Mouse (Mus musculus) adrenal gland, adult 8-10 months (tissue): ENCODE measurements around the gene Prmt1. TPM values are rescaled to one million over a fixed set of nuclear protein-coding genes. Genes with fewer than 3 reads are reported as not detected.

Source experiments
- DNase-seq: peaks from one replicate; pipeline ENCODE4 v3.0.0; 2022
- total RNA-seq, 4 experiments: library from RNA; stranded (reverse); gene quantifications; 2 replicates each; pipeline ENCODE4 v1.2.4; 2022

Prmt1 gene
- total RNA-seq, 4 experiments from 2014 or later, result 221 to 296 (median 243) TPM

DNA sequence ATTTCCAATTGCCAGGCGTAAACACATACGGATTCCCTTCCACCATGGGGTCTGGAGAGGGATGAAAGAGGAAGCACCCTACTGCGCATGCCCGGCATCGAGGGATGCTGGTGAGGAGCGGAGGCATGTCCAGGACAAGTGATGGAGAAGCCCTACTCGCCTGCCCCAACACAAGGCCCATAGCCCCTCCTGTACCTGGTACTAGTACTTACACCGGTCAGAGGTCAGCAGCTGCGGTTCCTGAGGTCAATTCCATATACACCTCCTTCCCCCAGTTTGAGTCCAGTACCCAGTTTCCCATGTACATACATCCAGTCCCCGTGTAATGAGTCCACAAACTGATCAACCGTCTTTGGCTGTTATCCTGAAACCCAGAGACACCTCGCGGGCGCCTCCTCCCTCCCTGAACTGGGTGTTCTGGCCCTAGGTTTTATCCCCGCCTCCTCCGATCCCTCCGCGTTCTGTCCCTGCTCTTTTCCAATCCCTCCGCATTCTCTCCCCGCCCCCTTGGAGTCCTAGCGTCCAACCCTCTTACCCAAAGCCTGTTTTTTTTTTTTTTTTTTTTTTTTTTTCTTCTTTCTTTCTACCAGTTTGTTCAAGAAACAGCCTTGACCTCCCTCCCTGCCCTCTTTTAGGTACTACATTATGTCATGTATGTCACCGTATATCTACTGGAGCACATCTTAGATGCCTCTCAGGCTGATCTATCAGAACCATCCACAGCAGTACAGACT, 11.8 kb downstream of the Prmt1 start, which contains the start of gene Cpt1c:
Cpt1c (minus strand) TSS at position 469 of the 734 bp plus-strand sequence.
- DNase-seq, result peak; percentile 76

DNA sequence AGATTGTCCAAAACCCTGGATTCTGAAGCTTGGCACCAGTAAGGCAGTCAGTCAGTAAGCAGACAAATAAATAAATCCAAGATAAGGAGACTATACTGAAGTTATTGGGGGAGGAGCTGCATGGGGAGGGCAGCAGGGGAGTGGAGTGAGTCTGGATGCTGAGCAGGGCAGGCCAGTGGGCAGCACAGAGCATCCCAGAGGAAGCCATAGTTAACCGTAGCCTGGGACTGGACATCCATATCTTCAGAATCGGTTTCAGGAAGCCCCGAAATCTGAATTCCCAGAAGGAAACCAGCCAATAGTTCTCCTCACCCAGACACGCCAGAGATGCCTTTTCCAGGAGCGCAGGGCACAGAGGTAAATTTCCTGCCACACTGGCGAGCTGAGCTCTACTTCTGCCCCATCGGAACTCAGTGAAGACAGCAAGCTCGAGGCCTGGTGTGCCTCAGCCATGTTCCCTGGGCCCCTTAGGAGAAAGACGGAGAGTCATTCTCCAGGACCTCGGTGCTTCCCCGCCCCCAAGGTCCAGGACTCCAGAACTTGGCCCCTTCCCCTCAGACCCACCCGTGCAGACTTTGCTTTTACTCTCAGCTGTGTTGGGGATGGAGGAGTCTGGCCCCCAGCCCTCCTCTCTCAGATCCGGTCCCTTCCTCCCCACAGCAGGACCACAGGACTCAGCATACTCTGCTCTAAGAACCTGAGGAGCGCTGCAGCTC, 12.8 kb downstream of the Prmt1 start:
- no peak for DNase-seq

DNA sequence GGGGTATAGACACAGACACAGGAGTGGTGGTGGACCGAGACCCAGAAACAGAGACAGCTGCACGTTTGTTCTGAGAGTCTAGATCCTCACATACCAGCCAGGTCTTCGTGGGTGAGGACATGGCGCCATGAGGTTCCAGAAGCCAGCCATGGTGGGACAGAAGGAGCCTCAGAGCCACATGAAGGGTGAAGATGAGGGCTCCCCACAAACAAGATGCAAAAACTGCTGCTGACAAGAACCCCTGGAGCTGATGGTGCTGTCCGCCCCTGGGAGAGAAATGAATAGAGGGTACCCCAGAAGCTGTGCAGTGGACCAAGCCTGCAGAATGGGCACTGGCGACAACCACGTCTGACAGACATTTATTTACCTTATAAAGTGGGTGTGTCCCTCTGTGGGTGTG, 15.2 kb downstream of the Prmt1 start:
- DNase-seq, result no peak

GRCm38 (mm10) chr7:44970231-44970691, 16.1 kb downstream of the Prmt1 start:
- DNase-seq, result peak; percentile 82

DNA sequence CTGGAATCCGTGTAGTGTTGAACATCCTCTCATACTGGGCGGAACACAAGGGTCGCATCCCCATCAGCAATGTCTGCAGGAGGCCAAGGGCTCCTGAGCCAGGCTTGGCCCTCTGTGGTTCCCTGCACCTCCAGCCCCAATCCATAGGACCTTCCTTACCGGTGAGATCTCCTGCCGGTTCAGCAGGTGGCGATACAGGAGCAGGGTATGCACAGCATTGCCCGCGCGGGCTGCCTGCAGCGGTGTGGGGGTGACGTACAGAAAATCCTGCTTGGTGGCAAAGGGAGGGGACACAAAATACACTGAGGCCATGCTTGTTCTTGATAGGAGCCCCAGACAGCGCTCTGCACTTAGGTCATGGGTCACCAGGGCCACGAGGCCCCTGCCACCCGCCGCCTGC, 19.7 kb downstream of the Prmt1 start:
- no peak for DNase-seq

GRCm38 (mm10) chr7:44965975-44966374, 20.4 kb downstream of the Prmt1 start:
- no peak for DNase-seq

DNA sequence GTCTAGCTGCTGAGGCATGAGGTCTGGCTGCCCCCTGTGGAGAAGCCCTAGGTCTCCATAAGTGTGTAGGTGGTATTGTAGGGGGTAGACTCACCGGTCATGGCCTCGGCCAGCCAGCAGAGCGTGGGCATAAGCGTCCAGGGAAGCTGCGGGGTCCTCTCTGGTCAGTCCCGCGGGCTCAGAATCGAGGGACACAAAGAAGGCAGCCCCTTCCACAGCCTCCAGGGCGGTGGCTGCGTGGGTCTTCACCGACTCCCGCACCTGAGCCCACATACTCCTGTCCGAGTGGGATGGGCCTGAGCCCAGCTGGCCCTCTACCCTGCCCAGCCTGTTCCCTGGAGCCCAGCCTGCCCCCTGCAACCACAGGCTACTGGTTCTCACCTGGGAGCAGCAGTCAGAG, 21.4 kb downstream of the Prmt1 start:
- DNase-seq, result no peak

GRCm38 (mm10) chr7:44962831-44963230, 23.5 kb downstream of the Prmt1 start:
- no peak for DNase-seq

DNA sequence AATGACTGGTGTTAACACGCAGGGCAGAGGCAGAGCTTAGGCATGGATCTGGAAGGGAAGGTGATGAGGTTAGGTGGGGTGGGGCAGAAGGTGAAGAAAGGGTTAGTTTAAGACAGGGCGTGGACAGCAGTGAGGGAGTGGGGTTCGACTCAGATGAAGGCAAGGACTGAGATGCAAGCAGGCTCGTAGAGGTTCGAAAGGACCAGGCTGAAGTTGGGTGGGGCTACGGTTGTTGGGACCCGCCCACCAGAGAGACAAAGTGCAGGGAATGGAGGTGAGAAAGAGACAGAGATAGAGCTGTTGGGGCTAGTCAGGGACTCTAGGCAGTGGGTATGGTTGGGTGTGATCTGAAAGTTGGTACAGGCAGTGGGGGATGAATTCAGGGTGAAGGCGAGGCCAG, 24.0 kb downstream of the Prmt1 start:
- no peak for DNase-seq

DNA sequence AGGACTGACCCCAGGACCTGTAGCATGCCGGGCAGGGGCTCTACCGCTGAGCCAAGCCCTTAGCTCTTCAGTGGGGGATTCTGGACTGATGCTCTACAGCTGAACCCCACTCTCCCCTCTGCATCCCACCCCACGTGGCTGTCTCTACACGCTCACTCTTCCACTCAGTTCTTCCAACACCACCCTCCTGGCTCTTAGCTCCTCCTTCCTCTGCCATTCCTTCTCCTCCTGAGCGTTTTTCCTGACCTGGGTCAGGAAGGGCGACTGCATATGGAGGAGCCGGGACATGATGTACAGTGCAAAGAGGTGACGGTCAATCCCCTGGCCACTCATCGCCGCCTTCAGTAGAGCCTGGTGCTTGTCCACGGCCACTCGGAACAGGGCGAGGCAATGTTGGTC, 25.9 kb downstream of the Prmt1 start:
- DNase-seq, result no peak

DNA sequence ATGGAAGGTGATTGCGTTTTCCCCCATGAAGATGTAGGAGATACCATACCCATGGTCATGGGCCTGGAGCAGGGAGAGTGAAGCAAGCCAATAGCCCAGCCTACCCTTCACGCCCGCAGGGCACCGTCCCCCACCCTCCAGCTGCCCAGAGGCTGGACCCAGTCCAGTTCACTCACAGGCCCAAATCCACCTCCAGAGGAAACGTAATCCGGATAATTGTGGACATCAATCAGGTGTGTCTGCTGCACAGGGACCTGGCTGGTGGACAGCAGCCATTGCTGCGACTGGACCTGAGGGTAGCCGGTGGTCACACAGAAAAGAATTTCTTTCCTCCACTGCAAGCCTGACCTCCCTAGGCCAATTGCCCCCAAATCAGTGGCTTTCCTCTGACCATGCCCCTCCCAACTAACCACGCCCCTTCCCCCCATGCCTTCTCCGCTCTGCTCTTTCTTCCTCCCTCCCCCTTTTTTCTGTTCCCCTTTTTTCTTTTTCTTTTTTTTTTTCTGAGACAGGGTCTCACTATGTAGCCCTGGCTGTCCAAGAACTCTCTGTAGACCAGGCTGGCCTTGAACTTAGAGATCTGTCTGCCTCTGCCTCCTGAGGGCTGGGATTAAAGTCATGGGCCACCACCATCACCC, 26.4 kb downstream of the Prmt1 start:
- no peak for DNase-seq

DNA sequence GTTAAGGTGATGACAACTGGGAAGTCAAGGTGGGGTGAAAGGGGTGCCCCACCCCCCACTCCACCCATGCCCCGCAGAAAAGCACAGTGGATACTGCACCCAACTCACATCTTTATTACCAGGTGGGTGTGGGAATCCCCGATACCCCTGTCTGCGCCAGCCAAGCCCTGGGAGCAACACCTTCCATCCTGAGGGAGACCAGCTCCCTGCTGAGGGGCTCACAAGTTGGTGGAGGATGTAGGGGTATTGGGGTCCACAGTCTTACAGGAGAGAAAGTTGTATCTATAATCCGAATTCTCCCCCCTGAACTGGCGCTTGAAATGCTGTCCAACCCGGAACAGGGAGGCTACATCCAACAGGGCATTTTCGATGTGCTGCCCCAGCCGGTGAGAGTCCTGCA, 27.1 kb downstream of the Prmt1 start:
- no peak for DNase-seq

DNA sequence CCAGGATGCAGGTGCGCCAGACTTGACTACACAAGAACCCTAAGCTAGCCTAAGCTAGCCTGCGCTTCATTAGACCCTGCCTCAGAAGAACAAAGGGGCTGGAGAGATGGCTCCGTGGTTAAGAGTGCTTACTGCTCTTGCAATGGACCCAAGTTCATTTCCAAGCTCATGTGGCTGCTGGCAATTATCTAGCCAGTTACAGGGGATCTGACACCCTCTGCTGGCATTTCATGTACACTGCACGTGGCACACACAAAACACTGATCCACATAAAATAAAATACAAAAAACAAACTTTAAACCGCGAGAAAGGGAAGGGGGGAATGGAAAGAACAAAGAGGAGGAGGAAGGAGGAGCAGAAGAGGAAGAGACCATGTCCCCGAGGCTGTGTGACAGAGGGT, 28.2 kb downstream of the Prmt1 start:
- DNase-seq, result no peak

DNA sequence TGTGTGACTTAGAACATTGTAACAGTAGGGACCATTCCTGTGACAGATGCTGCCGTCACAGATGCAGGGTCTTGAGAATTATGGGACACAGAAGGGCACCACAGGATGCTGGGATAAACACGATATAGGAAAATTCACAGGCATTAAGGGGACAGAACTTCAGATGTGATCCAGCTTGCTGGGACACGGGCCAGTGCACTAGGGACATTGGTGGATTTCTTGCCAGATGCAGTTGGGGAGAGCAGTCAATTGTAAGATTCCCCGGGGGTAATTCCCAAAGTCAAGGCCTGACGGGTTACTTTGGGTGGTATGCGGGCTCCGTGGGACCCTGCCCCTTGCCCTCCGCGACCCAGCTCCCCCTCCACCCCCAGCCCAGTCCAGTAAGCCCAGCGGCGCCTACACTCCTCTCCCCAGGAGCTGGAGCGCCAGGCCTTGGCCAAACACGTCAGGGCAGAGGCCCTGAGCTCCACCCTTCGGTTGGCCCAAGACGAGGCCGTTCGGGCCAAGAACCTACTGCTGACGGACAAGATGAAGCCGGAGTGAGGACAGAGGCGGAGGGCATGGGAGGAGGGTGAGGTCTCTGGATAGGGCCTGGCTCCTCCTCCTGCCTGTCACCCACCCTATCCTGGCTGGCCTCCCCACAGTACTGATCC, 29.1 kb downstream of the Prmt1 start:
- DNase-seq, result no peak

DNA sequence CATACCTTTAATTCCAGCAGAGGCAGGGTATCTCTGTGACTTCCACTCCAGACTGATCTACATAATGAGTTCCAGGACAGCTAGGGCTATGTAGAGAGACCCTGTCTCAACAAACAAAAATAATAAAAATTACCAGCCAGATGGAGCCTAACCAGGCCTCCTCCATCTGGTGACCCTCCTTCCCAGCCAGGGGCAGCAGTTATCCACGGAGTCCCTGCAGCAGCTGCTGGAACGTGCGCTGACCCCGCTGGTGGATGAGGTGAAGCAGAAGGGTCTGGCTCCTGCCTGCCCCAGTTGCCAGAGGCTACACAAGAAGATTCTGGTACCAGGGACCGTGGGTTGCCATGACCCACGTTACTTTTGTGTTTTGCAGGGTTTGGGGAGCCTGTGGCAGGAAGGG, 30.1 kb downstream of the Prmt1 start:
- DNase-seq, result no peak

- no peak for DNase-seq
These were observed 30.7 kb downstream of the Prmt1 start for GRCm38 (mm10) chr7:44955628-44956027.

- DNase-seq, result no peak
These were observed 32.1 kb downstream of the Prmt1 start for GRCm38 (mm10) chr7:44954091-44954885.

GRCm38 (mm10) chr7:44953561-44953960, 32.8 kb downstream of the Prmt1 start:
- no peak for DNase-seq

- DNase-seq, result peak; percentile 94
These were observed 33.6 kb downstream of the Prmt1 start for GRCm38 (mm10) chr7:44952611-44953306.

DNA sequence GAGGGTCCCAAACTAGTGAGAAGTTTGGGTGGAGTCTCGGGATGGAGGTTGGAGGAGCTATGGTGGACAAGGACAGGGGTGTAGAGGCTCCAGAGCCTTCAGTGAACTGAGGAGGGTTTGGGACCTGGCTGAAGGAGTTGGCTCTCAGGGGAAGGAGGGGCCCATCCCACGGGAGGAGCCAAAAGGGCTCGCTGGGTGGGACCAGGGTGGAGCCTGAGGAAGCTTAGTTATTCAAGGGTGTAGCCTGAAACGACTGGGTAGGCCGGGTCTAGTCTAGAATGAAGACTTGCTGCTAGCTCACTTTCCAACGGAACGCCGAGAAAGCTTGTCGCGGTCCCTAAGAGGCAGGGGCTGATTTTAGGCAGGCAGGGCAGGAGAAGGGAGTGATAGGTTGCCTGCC, 34.4 kb downstream of the Prmt1 start:
- DNase-seq, result peak; percentile 74

- no peak for DNase-seq
These were observed 36.4 kb downstream of the Prmt1 start for GRCm38 (mm10) chr7:44949922-44950321.
